Mouse (Mus musculus): ENCODE data around the gene B3gat3. TPM values are rescaled to one million over a fixed set of nuclear protein-coding genes. Genes with fewer than 3 reads are reported as not detected.

Gene B3gat3
- polyA plus RNA-seq, 1 experiment from 2014 or later, result 75.0 TPM

Small RNAs within 50 kb of the gene (microRNA-seq; reads per million reads assigned to microRNA genes)
- gene Mir5136, result not detected

Other genes starting within 250 kb of the B3gat3 start
- 157 TPM in 2 replicates for gene Slc3a2, start 197.0 kb upstream of the B3gat3 start, polyA plus RNA-seq (2014; fragmentation: Nextera tagmentation; extraction: Ambion mirVana)
- 89.1 and 95.7 TPM in 2 replicates for gene Wdr74, start 184.5 kb upstream of the B3gat3 start, polyA plus RNA-seq (2014; fragmentation: Nextera tagmentation; extraction: Ambion mirVana)
- 0.97 and 1.1 TPM in 2 replicates for gene 1700092M07Rik, start 179.7 kb upstream of the B3gat3 start, polyA plus RNA-seq (2014; fragmentation: Nextera tagmentation; extraction: Ambion mirVana)
- 102 and 110 TPM in 2 replicates for gene Stx5a, start 179.0 kb upstream of the B3gat3 start, polyA plus RNA-seq (2014; fragmentation: Nextera tagmentation; extraction: Ambion mirVana)
- gene Nxf1, start 163.3 kb upstream of the B3gat3 start, polyA plus RNA-seq (2014; fragmentation: Nextera tagmentation; extraction: Ambion mirVana), result 146 and 171 TPM in 2 replicates
- 270 and 278 TPM in 2 replicates for gene Tmem223, start 149.4 kb upstream of the B3gat3 start, polyA plus RNA-seq (2014; fragmentation: Nextera tagmentation; extraction: Ambion mirVana)
- gene Tmem179b, start 145.9 kb upstream of the B3gat3 start, polyA plus RNA-seq (2014; fragmentation: Nextera tagmentation; extraction: Ambion mirVana), result 24.8 and 32.4 TPM in 2 replicates
- gene Taf6l, start 134.0 kb upstream of the B3gat3 start, polyA plus RNA-seq (2014; fragmentation: Nextera tagmentation; extraction: Ambion mirVana), result 18.0 and 21.0 TPM in 2 replicates
- 156 and 165 TPM in 2 replicates for gene Polr2g, start 121.8 kb upstream of the B3gat3 start, polyA plus RNA-seq (2014; fragmentation: Nextera tagmentation; extraction: Ambion mirVana)
- gene Zbtb3, start 117.8 kb upstream of the B3gat3 start, polyA plus RNA-seq (2014; fragmentation: Nextera tagmentation; extraction: Ambion mirVana), result 7.2 and 7.9 TPM in 2 replicates
- gene Ttc9c, start 101.0 kb upstream of the B3gat3 start, polyA plus RNA-seq (2014; fragmentation: Nextera tagmentation; extraction: Ambion mirVana), result 37.5 and 55.8 TPM in 2 replicates
- gene Hnrnpul2, start 100.4 kb upstream of the B3gat3 start, polyA plus RNA-seq (2014; fragmentation: Nextera tagmentation; extraction: Ambion mirVana), result 8.8 and 9.6 TPM in 2 replicates
- gene AC129217.1, start 90.6 kb upstream of the B3gat3 start, polyA plus RNA-seq (2014; fragmentation: Nextera tagmentation; extraction: Ambion mirVana), result not detected in 2 replicates
- 78.2 and 98.7 TPM in 2 replicates for gene Bscl2, start 82.9 kb upstream of the B3gat3 start, polyA plus RNA-seq (2014; fragmentation: Nextera tagmentation; extraction: Ambion mirVana)
- 466 and 598 TPM in 2 replicates for gene Gng3, start 81.2 kb upstream of the B3gat3 start, polyA plus RNA-seq (2014; fragmentation: Nextera tagmentation; extraction: Ambion mirVana)
- gene Lrrn4cl, start 69.6 kb upstream of the B3gat3 start, polyA plus RNA-seq (2014; fragmentation: Nextera tagmentation; extraction: Ambion mirVana), result 0.28 and 0.62 TPM in 2 replicates
- 139 and 154 TPM in 2 replicates for gene Ubxn1, start 48.9 kb upstream of the B3gat3 start, polyA plus RNA-seq (2014; fragmentation: Nextera tagmentation; extraction: Ambion mirVana)
- 61.3 and 62.6 TPM in 2 replicates for gene Uqcc3, start 39.5 kb upstream of the B3gat3 start, polyA plus RNA-seq (2014; fragmentation: Nextera tagmentation; extraction: Ambion mirVana)
- gene Lbhd1, start 36.6 kb upstream of the B3gat3 start, polyA plus RNA-seq (2014; fragmentation: Nextera tagmentation; extraction: Ambion mirVana), result 34.9 and 38.0 TPM in 2 replicates
- gene Gm49403, start 36.4 kb upstream of the B3gat3 start, polyA plus RNA-seq (2014; fragmentation: Nextera tagmentation; extraction: Ambion mirVana), result not detected in 2 replicates
- gene 1810009A15Rik, start 31.5 kb upstream of the B3gat3 start, polyA plus RNA-seq (2014; fragmentation: Nextera tagmentation; extraction: Ambion mirVana), result 40.4 and 43.1 TPM in 2 replicates
- gene Gm49416, start 31.4 kb upstream of the B3gat3 start, polyA plus RNA-seq (2014; fragmentation: Nextera tagmentation; extraction: Ambion mirVana), result 0.30 TPM in 1 of 2 replicates, not detected in the other
- 28.2 and 31.1 TPM in 2 replicates for gene Ints5, start 27.4 kb upstream of the B3gat3 start, polyA plus RNA-seq (2014; fragmentation: Nextera tagmentation; extraction: Ambion mirVana)
- gene Ganab, start 22.3 kb upstream of the B3gat3 start, polyA plus RNA-seq (2014; fragmentation: Nextera tagmentation; extraction: Ambion mirVana), result 59.0 and 83.3 TPM in 2 replicates
- 1.4 TPM in 2 replicates for gene Rom1, start 9.0 kb downstream of the B3gat3 start, polyA plus RNA-seq (2014; fragmentation: Nextera tagmentation; extraction: Ambion mirVana)
- gene Eml3, start 9.2 kb downstream of the B3gat3 start, polyA plus RNA-seq (2014; fragmentation: Nextera tagmentation; extraction: Ambion mirVana), result 4.3 and 5.5 TPM in 2 replicates
- 38.0 and 62.2 TPM in 2 replicates for gene Mta2, start 21.5 kb downstream of the B3gat3 start, polyA plus RNA-seq (2014; fragmentation: Nextera tagmentation; extraction: Ambion mirVana)
- 20.0 and 25.0 TPM in 2 replicates for gene Tut1, start 33.5 kb downstream of the B3gat3 start, polyA plus RNA-seq (2014; fragmentation: Nextera tagmentation; extraction: Ambion mirVana)
- 308 and 311 TPM in 2 replicates for gene Eef1g, start 46.7 kb downstream of the B3gat3 start, polyA plus RNA-seq (2014; fragmentation: Nextera tagmentation; extraction: Ambion mirVana)
- gene Ahnak, start 68.9 kb downstream of the B3gat3 start, polyA plus RNA-seq (2014; fragmentation: Nextera tagmentation; extraction: Ambion mirVana), result 1.2 and 4.2 TPM in 2 replicates
- not detected in 2 replicates for gene Scgb1a1, start 167.6 kb downstream of the B3gat3 start, polyA plus RNA-seq (2014; fragmentation: Nextera tagmentation; extraction: Ambion mirVana)
- gene Asrgl1, start 215.3 kb downstream of the B3gat3 start, polyA plus RNA-seq (2014; fragmentation: Nextera tagmentation; extraction: Ambion mirVana), result 15.0 and 17.5 TPM in 2 replicates

Data from midbrain, embryonic 14.5 days (tissue).